Mouse (Mus musculus): ENCODE data around the gene Zfp148. TPM values are rescaled to one million over a fixed set of nuclear protein-coding genes. Genes with fewer than 3 reads are reported as not detected.
"Not testable (repeated sequence)": the region's sequence is repeated elsewhere in the genome, so short reads cannot be mapped to it uniquely, and the experiment has no call there.

Gene Zfp148
- polyA plus RNA-seq (2014; fragmentation: Nextera tagmentation; extraction: Ambion mirVana) = 45.4 and 46.5 TPM in 2 replicates

DNA sequence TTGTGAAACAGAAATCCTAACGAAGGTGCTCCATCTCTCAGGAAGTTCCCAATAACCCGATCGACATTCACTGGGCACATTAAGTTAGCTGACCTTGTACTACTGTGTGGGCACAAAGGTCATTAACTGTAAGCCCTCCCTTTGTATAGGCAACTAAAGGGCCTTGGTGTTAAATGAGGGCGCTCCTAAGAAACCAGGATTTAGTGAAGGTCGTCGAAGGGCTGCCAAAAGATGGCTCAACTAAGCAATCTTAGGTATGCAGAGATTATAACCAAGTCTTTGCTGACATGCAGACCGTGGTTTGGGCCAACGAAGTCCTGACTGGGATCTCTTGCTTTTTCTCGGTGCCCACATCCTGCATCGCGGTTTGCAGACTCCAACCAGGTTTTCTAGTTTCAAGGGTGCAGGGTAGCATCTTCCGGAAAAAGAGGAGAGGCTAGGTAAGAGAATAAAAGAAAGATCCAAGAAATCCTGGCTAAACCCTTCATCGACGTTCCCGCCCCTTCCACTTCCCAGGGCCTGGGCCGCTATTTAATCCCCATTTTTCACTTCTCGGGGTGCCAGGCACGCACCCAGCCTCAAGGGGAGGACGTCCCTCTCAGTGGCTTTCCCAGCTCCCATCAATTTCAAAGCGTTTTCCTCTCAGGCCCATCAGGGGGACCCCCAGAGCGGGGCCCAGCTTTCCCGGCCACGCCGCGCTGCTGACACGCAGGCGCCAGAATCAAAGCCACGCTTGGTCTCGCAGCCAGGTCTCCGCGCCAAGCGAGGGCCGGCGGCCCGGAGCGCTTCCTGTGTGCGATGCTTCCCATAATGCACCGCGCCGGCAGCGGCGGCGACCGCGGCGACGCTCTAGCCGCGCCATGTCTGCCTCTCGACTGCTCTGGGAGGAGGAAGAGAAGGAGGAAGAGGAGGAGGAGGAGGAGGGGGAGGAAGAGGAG lies at the start of gene Zfp148:
Zfp148 (plus strand) TSS at position 893 of the 938 bp plus-strand sequence.
- peak within 1 kb of the TSS; percentile 98 for H3K9ac ChIP-seq (ENCODE audit: low read length)
- H3K9me3 ChIP-seq (ENCODE audit: control insufficient read depth, low read length) = not testable (repeated sequence)
- 3% methylated on average over 50 of the region's 50 CpGs for WGBS

DNA sequence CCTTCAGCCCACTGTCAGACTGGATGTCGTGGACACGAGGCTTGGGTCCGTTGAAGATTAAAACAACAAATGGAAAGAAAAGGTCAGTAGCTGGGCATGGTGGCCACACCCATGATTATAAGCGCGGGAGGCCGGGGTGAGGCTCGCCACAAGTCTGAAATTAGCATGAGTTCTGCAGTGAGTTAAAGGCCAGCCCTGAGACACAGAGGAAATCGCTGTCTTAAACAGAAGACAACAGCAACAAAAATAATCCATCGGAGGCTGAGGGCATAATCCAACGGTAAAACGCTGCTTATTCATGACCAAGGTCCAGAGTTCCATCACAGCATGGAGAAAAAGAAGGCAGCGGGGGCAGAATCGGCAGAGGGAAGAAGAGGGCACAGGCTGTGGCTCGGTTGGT lies 47.6 kb upstream of the Zfp148 start:
- Histone ChIP-seq H3K9me3 (ENCODE audit: control insufficient read depth, low read length) (no peaks in the 10 kb centered on the region), H3K4me1 (ENCODE audit: control insufficient read depth, insufficient read depth, low read length) (no peaks in the 10 kb centered on the region), H3K27ac (ENCODE audit: low read depth, low read length) (no peak overlapping the region), H3K4me3 (ENCODE audit: low read depth, low read length) (no peak overlapping the region), H3K4me2 (ENCODE audit: low read depth) (no peak overlapping the region), H3K27me3 (ENCODE audit: control insufficient read depth, insufficient read depth, low read length) (no peaks in the 10 kb centered on the region), H3K36me3 (ENCODE audit: control insufficient read depth, insufficient read depth, low read length) (no peaks in the 10 kb centered on the region), H3K9ac (ENCODE audit: low read length) (no peak overlapping the region)
- ATAC-seq (ENCODE audit: insufficient read depth, low FRiP score, low TSS enrichment) (no peak), DNase-seq (ENCODE audit: low spot score) (no peak)
- 85% methylated on average over 14 of the region's 14 CpGs for WGBS

More for the DNA sequence above, at the start of gene Zfp148:
- DNase-seq (ENCODE audit: low spot score) (peak; percentile 93), ATAC-seq (ENCODE audit: insufficient read depth, low FRiP score, low TSS enrichment) (peak; percentile 78)
- not testable (repeated sequence) for H3K4me1 ChIP-seq (ENCODE audit: control insufficient read depth, insufficient read depth, low read length); H3K36me3 ChIP-seq (ENCODE audit: control insufficient read depth, insufficient read depth, low read length); H3K27me3 ChIP-seq (ENCODE audit: control insufficient read depth, insufficient read depth, low read length)
- peak within 1 kb of the TSS; percentile 96 for H3K4me3 ChIP-seq (ENCODE audit: low read depth, low read length)
- H3K4me2 ChIP-seq (ENCODE audit: low read depth) = peak within 1 kb of the TSS; percentile 67
- H3K27ac ChIP-seq (ENCODE audit: low read depth, low read length) = peak within 1 kb of the TSS; percentile 92

DNA sequence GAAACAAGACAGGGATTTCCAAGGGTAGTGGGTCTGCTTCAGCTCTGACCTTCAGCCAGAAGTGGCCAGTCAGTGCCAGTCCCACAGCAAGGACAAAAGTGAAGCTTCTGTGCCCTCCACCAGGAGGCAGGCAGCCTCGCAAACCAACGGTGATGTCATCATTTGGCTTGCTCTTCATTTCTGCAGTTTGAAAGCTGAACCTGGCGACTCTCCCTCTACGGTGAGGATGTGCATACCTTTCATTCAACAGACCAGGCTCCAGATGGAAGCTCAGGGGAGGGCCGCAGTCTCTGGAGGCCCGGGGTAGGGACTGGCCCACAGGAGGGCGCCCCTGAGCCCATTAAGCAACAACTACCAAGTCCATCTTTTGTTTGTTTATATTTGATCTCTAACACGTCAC lies 43.5 kb upstream of the Zfp148 start:
- H3K4me2 ChIP-seq (ENCODE audit: low read depth) = no peak overlapping the region
- H3K27me3 ChIP-seq (ENCODE audit: control insufficient read depth, insufficient read depth, low read length) = no peaks in the 10 kb centered on the region
- no peak overlapping the region for H3K27ac ChIP-seq (ENCODE audit: low read depth, low read length)
- no peaks in the 10 kb centered on the region for H3K9me3 ChIP-seq (ENCODE audit: control insufficient read depth, low read length)
- H3K4me3 ChIP-seq (ENCODE audit: low read depth, low read length) = no peak overlapping the region
- H3K36me3 ChIP-seq (ENCODE audit: control insufficient read depth, insufficient read depth, low read length) = no peaks in the 10 kb centered on the region
- H3K4me1 ChIP-seq (ENCODE audit: control insufficient read depth, insufficient read depth, low read length) = no peaks in the 10 kb centered on the region
- peak; percentile 70 for DNase-seq (ENCODE audit: low spot score)
- WGBS = 23% methylated on average over 8 of the region's 8 CpGs
- no peak for ATAC-seq (ENCODE audit: insufficient read depth, low FRiP score, low TSS enrichment)
- no peak overlapping the region for H3K9ac ChIP-seq (ENCODE audit: low read length)

GRCm38 (mm10) chr16:33337681-33338080 lies 43.0 kb upstream of the Zfp148 start:
- H3K4me3 ChIP-seq (ENCODE audit: low read depth, low read length) = no peak overlapping the region
- ATAC-seq (ENCODE audit: insufficient read depth, low FRiP score, low TSS enrichment) = no peak
- H3K9ac ChIP-seq (ENCODE audit: low read length) = no peak overlapping the region
- no peaks in the 10 kb centered on the region for H3K9me3 ChIP-seq (ENCODE audit: control insufficient read depth, low read length)
- no peak overlapping the region for H3K4me2 ChIP-seq (ENCODE audit: low read depth)
- no peak overlapping the region for H3K27ac ChIP-seq (ENCODE audit: low read depth, low read length)
- H3K4me1 ChIP-seq (ENCODE audit: control insufficient read depth, insufficient read depth, low read length) = no peaks in the 10 kb centered on the region
- no peaks in the 10 kb centered on the region for H3K36me3 ChIP-seq (ENCODE audit: control insufficient read depth, insufficient read depth, low read length)
- DNase-seq (ENCODE audit: low spot score) = no peak
- 82% methylated on average over 10 of the region's 10 CpGs for WGBS
- no peaks in the 10 kb centered on the region for H3K27me3 ChIP-seq (ENCODE audit: control insufficient read depth, insufficient read depth, low read length)

DNA sequence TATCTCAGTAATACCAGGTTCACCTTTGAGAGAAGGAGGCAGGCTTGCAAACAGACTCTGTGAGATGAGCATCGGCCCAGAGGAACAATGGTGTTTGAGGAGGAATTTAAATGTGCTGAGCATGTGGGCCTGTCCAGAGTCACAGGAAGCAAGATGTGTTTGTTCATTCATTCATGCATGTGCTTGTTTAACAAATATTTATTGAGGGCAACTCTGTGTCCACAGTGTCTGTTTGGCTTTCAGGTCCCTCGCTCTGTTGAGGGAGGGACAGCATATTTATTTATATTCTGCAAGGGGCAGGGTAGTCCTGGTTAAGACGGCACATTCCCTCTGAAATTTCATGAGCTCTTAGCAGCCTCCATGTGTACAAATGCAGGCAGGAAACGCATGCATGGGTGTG lies 42.1 kb upstream of the Zfp148 start:
- no peak for DNase-seq (ENCODE audit: low spot score)
- Histone ChIP-seq H3K36me3 (ENCODE audit: control insufficient read depth, insufficient read depth, low read length) (no peaks in the 10 kb centered on the region), H3K27me3 (ENCODE audit: control insufficient read depth, insufficient read depth, low read length) (no peaks in the 10 kb centered on the region), H3K27ac (ENCODE audit: low read depth, low read length) (no peak overlapping the region), H3K4me3 (ENCODE audit: low read depth, low read length) (no peak overlapping the region), H3K9ac (ENCODE audit: low read length) (no peak overlapping the region), H3K4me1 (ENCODE audit: control insufficient read depth, insufficient read depth, low read length) (no peaks in the 10 kb centered on the region), H3K4me2 (ENCODE audit: low read depth) (no peak overlapping the region), H3K9me3 (ENCODE audit: control insufficient read depth, low read length) (no peaks in the 10 kb centered on the region)
- no peak for ATAC-seq (ENCODE audit: insufficient read depth, low FRiP score, low TSS enrichment)
- WGBS = 57% methylated on average over 4 of the region's 4 CpGs

GRCm38 (mm10) chr16:33339476-33339875 lies 41.2 kb upstream of the Zfp148 start:
- Histone ChIP-seq H3K27ac (ENCODE audit: low read depth, low read length) (no peak overlapping the region), H3K9me3 (ENCODE audit: control insufficient read depth, low read length) (no peaks in the 10 kb centered on the region), H3K4me2 (ENCODE audit: low read depth) (no peak overlapping the region), H3K4me1 (ENCODE audit: control insufficient read depth, insufficient read depth, low read length) (no peaks in the 10 kb centered on the region), H3K4me3 (ENCODE audit: low read depth, low read length) (no peak overlapping the region), H3K9ac (ENCODE audit: low read length) (no peak overlapping the region), H3K36me3 (ENCODE audit: control insufficient read depth, insufficient read depth, low read length) (no peaks in the 10 kb centered on the region), H3K27me3 (ENCODE audit: control insufficient read depth, insufficient read depth, low read length) (no peaks in the 10 kb centered on the region)
- WGBS = 86% methylated on average over 2 of the region's 2 CpGs
- ATAC-seq (ENCODE audit: insufficient read depth, low FRiP score, low TSS enrichment) = no peak
- no peak for DNase-seq (ENCODE audit: low spot score)

GRCm38 (mm10) chr16:33342356-33342755 lies 38.3 kb upstream of the Zfp148 start:
- Histone ChIP-seq H3K36me3 (ENCODE audit: control insufficient read depth, insufficient read depth, low read length) (no peaks in the 10 kb centered on the region), H3K27ac (ENCODE audit: low read depth, low read length) (no peak overlapping the region)
- ATAC-seq (ENCODE audit: insufficient read depth, low FRiP score, low TSS enrichment) = no peak

GRCm38 (mm10) chr16:33343106-33343505 lies 37.5 kb upstream of the Zfp148 start:
- Histone ChIP-seq H3K27ac (ENCODE audit: low read depth, low read length) (no peak overlapping the region), H3K4me3 (ENCODE audit: low read depth, low read length) (no peak overlapping the region), H3K36me3 (ENCODE audit: control insufficient read depth, insufficient read depth, low read length) (no peaks in the 10 kb centered on the region), H3K4me1 (ENCODE audit: control insufficient read depth, insufficient read depth, low read length) (no peaks in the 10 kb centered on the region), H3K9me3 (ENCODE audit: control insufficient read depth, low read length) (no peaks in the 10 kb centered on the region), H3K27me3 (ENCODE audit: control insufficient read depth, insufficient read depth, low read length) (no peaks in the 10 kb centered on the region), H3K4me2 (ENCODE audit: low read depth) (no peak overlapping the region), H3K9ac (ENCODE audit: low read length) (no peak overlapping the region)
- 66% methylated on average over 5 of the region's 5 CpGs for WGBS
- no peak for ATAC-seq (ENCODE audit: insufficient read depth, low FRiP score, low TSS enrichment)
- no peak for DNase-seq (ENCODE audit: low spot score)

More at GRCm38 (mm10) chr16:33342356-33342755, 38.3 kb upstream of the Zfp148 start:
- Histone ChIP-seq H3K9me3 (ENCODE audit: control insufficient read depth, low read length) (no peaks in the 10 kb centered on the region), H3K4me1 (ENCODE audit: control insufficient read depth, insufficient read depth, low read length) (no peaks in the 10 kb centered on the region), H3K27me3 (ENCODE audit: control insufficient read depth, insufficient read depth, low read length) (no peaks in the 10 kb centered on the region), H3K9ac (ENCODE audit: low read length) (no peak overlapping the region), H3K4me3 (ENCODE audit: low read depth, low read length) (no peak overlapping the region), H3K4me2 (ENCODE audit: low read depth) (no peak overlapping the region)
- no peak for DNase-seq (ENCODE audit: low spot score)
- WGBS = 58% methylated on average over 1 of the region's 1 CpGs

- Histone ChIP-seq H3K9ac (ENCODE audit: low read length) (no peak overlapping the region), H3K9me3 (ENCODE audit: control insufficient read depth, low read length) (no peaks in the 10 kb centered on the region), H3K4me2 (ENCODE audit: low read depth) (no peak overlapping the region), H3K4me1 (ENCODE audit: control insufficient read depth, insufficient read depth, low read length) (no peaks in the 10 kb centered on the region), H3K27ac (ENCODE audit: low read depth, low read length) (no peak overlapping the region), H3K4me3 (ENCODE audit: low read depth, low read length) (no peak overlapping the region), H3K27me3 (ENCODE audit: control insufficient read depth, insufficient read depth, low read length) (no peaks in the 10 kb centered on the region), H3K36me3 (ENCODE audit: control insufficient read depth, insufficient read depth, low read length) (no peaks in the 10 kb centered on the region)
- ATAC-seq (ENCODE audit: insufficient read depth, low FRiP score, low TSS enrichment) (no peak), DNase-seq (ENCODE audit: low spot score) (no peak)
- 92% methylated on average over 7 of the region's 7 CpGs for WGBS
Observed at GRCm38 (mm10) chr16:33343601-33344000, 37.0 kb upstream of the Zfp148 start.
